Mouse (Mus musculus) CH12.LX (cell line): ENCODE data around the gene Tpcn1. TPM values are rescaled to one million over a fixed set of nuclear protein-coding genes. Genes with fewer than 3 reads are reported as not detected.
A peak's percentile ranks its signal among the peaks of the same experiment; 100 is the strongest.

ENCODE experiments used
- DNase-seq: peaks from one replicate; pipeline ENCODE4 v3.0.0-alpha.2; 2013; ENCODE audit errors: extremely low read depth
- H3K27ac ChIP-seq: 2 replicates; pipeline ENCODE4 v1.5.1; 2012; ENCODE audit warnings: low read depth, mild to moderate bottlenecking, control low read depth, moderate library complexity; ENCODE audit not compliant: insufficient read depth
- H3K27me3 ChIP-seq: replicated peaks from 2 replicates; pipeline ENCODE3; 2012; ENCODE audit warnings: inconsistent platforms
- H3K36me3 ChIP-seq, 2 experiments: replicated peaks in 1 of 2; 2 replicates each; pipeline versions ENCODE3 to v1.6.1; 2012; ENCODE audit warnings: inconsistent platforms in 1 of 2, low read length in 1 of 2, mild to moderate bottlenecking in 1 of 2, mixed read lengths in 1 of 2, moderate library complexity in 1 of 2; ENCODE audit not compliant: control insufficient read depth in 1 of 2, insufficient read depth in 1 of 2
- H3K4me1 ChIP-seq, 2 experiments: 2 replicates each; pipeline ENCODE4 v1.6.1; 2012; ENCODE audit warnings: inconsistent platforms in 1 of 2, moderate library complexity in 1 of 2; ENCODE audit not compliant: insufficient read depth in 2 of 2, control insufficient read depth in 1 of 2
- H3K4me2 ChIP-seq: 2 replicates; pipeline ENCODE4 v1.6.1; 2012; ENCODE audit warnings: low read depth, mild to moderate bottlenecking, control low read depth; ENCODE audit not compliant: poor library complexity, insufficient read depth, severe bottlenecking
- H3K4me3 ChIP-seq, 3 experiments: fragments of 150-350 bp in 1 of 3; sonication (generic) in 1 of 3; replicated peaks in 1 of 3; 2 replicates each; pipeline versions ENCODE3 to v1.5.1; 2011 to 2012; ENCODE audit warnings: low read depth in 2 of 3, low read length in 2 of 3, mild to moderate bottlenecking in 2 of 3, moderate library complexity in 2 of 3, control low read depth in 1 of 3, improper control_type of control experiment in 1 of 3, inconsistent platforms in 1 of 3, mixed read lengths in 1 of 3; ENCODE audit not compliant: poor library complexity in 1 of 3
- H3K79me2 ChIP-seq: replicated peaks from 2 replicates; pipeline ENCODE4 v1.6.1; 2012; ENCODE audit warnings: mild to moderate bottlenecking, moderate library complexity; ENCODE audit not compliant: control insufficient read depth, poor library complexity, insufficient read depth, severe bottlenecking; ENCODE audit errors: extremely low read depth
- H3K9ac ChIP-seq: 2 replicates; pipeline ENCODE4 v1.6.1; 2012; ENCODE audit warnings: low read depth, mild to moderate bottlenecking, control low read depth, moderate library complexity; ENCODE audit not compliant: insufficient read depth
- H3K9me3 ChIP-seq: replicated peaks from 2 replicates; pipeline ENCODE3; 2012; ENCODE audit warnings: low read length, inconsistent platforms, mixed read lengths
- CHD1 ChIP-seq: IDR thresholded peaks from 2 replicates; pipeline ENCODE4 v1.6.1; 2012; ENCODE audit warnings: low read depth, low read length, improper control_type of control experiment, inconsistent platforms
- CTCF ChIP-seq, 2 experiments: IDR thresholded peaks in 1 of 2; conservative IDR thresholded peaks in 1 of 2; 2 replicates each; pipeline ENCODE4 v1.5.1; 2011 to 2012; ENCODE audit warnings: low read depth in 2 of 2, low read length in 2 of 2, improper control_type of control experiment in 1 of 2, inconsistent platforms in 1 of 2, mild to moderate bottlenecking in 1 of 2, moderate library complexity in 1 of 2
- E2F4 ChIP-seq: IDR thresholded peaks from 2 replicates; pipeline ENCODE4 v1.6.1; 2011; ENCODE audit warnings: low read depth, low read length, improper control_type of control experiment; ENCODE audit not compliant: insufficient replicate concordance
- ELF1 ChIP-seq: IDR thresholded peaks from 2 replicates; pipeline ENCODE4 v1.6.1; 2014; ENCODE audit warnings: low read depth, mild to moderate bottlenecking, inconsistent platforms, low read length, improper control_type of control experiment
- EP300 ChIP-seq: IDR thresholded peaks from 2 replicates; pipeline ENCODE4 v1.6.1; 2011; ENCODE audit warnings: low read length, improper control_type of control experiment
- ETS1 ChIP-seq: conservative IDR thresholded peaks from 2 replicates; pipeline ENCODE4 v1.6.1; 2012; ENCODE audit warnings: low read depth, mild to moderate bottlenecking, inconsistent platforms, low read length, improper control_type of control experiment, moderate library complexity
- GABPA ChIP-seq: IDR thresholded peaks from 2 replicates; pipeline ENCODE4 v1.6.1; 2012; ENCODE audit warnings: low read depth, low read length, improper control_type of control experiment, inconsistent platforms; ENCODE audit not compliant: insufficient replicate concordance
- HCFC1 ChIP-seq: IDR thresholded peaks from 2 replicates; pipeline ENCODE4 v1.6.1; 2012; ENCODE audit warnings: low read depth, mild to moderate bottlenecking, inconsistent platforms, low read length, improper control_type of control experiment
- IRF4 ChIP-seq: IDR thresholded peaks from 2 replicates; pipeline ENCODE4 v1.6.1; 2014; ENCODE audit warnings: low read depth, mild to moderate bottlenecking, inconsistent platforms, low read length, improper control_type of control experiment
- JUN ChIP-seq: IDR thresholded peaks from 2 replicates; pipeline ENCODE4 v1.6.1; 2011; ENCODE audit warnings: low read depth, mild to moderate bottlenecking, low read length, improper control_type of control experiment, moderate library complexity; ENCODE audit not compliant: insufficient read depth
- JUND ChIP-seq: conservative IDR thresholded peaks from 2 replicates; pipeline ENCODE4 v1.6.1; 2011; ENCODE audit warnings: low read depth, low read length, improper control_type of control experiment
- KAT2A ChIP-seq: IDR thresholded peaks from 2 replicates; pipeline ENCODE4 v1.6.1; 2012; ENCODE audit warnings: low read length, improper control_type of control experiment, inconsistent platforms; ENCODE audit not compliant: insufficient replicate concordance
- MAX ChIP-seq: IDR thresholded peaks from 2 replicates; pipeline ENCODE4 v1.6.1; 2011; ENCODE audit warnings: low read length, improper control_type of control experiment
- MAZ ChIP-seq: IDR thresholded peaks from 2 replicates; pipeline ENCODE4 v1.6.1; 2012; ENCODE audit warnings: low read depth, mild to moderate bottlenecking, inconsistent platforms, low read length, improper control_type of control experiment, moderate library complexity
- MEF2A ChIP-seq: IDR thresholded peaks from 2 replicates; pipeline ENCODE4 v1.6.1; 2014; ENCODE audit warnings: low read depth, mild to moderate bottlenecking, inconsistent platforms, low read length, improper control_type of control experiment, borderline replicate concordance
- MXI1 ChIP-seq: IDR thresholded peaks from 2 replicates; pipeline ENCODE4 v1.6.1; 2011; ENCODE audit warnings: mild to moderate bottlenecking, low read depth, low read length, improper control_type of control experiment
- MYC ChIP-seq: IDR thresholded peaks from 2 replicates; pipeline ENCODE4 v1.6.1; 2011; ENCODE audit warnings: low read depth, mild to moderate bottlenecking, improper control_type of control experiment, low read length
- NRF1 ChIP-seq: IDR thresholded peaks from 2 replicates; pipeline ENCODE4 v1.6.1; 2014; ENCODE audit warnings: low read depth, mild to moderate bottlenecking, inconsistent platforms, low read length, improper control_type of control experiment, moderate library complexity
- PAX5 ChIP-seq: IDR thresholded peaks from 2 replicates; pipeline ENCODE4 v1.6.1; 2012; ENCODE audit warnings: low read length, inconsistent platforms, mixed read lengths
- TBP ChIP-seq: conservative IDR thresholded peaks from 2 replicates; pipeline ENCODE4 v1.6.1; 2011; ENCODE audit warnings: low read depth, low read length, improper control_type of control experiment
- TCF12 ChIP-seq: IDR thresholded peaks from 2 replicates; pipeline ENCODE4 v1.6.1; 2014; ENCODE audit warnings: low read depth, mild to moderate bottlenecking, inconsistent platforms, low read length, improper control_type of control experiment
- USF2 ChIP-seq: conservative IDR thresholded peaks from 2 replicates; pipeline ENCODE4 v1.6.1; 2011; ENCODE audit warnings: low read depth, low read length, improper control_type of control experiment
- ZC3H11A ChIP-seq: IDR thresholded peaks from 2 replicates; pipeline ENCODE4 v1.6.1; 2012; ENCODE audit warnings: low read depth, mild to moderate bottlenecking, inconsistent platforms, low read length, improper control_type of control experiment
- ZKSCAN1 ChIP-seq: IDR thresholded peaks from 2 replicates; pipeline ENCODE4 v1.6.1; 2012; ENCODE audit warnings: low read depth, inconsistent platforms, low read length, improper control_type of control experiment, borderline replicate concordance
- ZNF384 ChIP-seq: IDR thresholded peaks from 2 replicates; pipeline ENCODE4 v1.6.1; 2012; ENCODE audit warnings: low read depth, low read length, improper control_type of control experiment, inconsistent platforms
- dilution Hi-C: fragments of 300-500 bp; cut with MboI; formaldehyde crosslinking; loops from 2 replicates; pipeline ENCODE4 v1.14.3; 2020; ENCODE audit warnings: low sequenced_read_pairs; ENCODE audit not compliant: extremely low pct_unique_long_range_greater_than_20kb, extremely low pct_ligation_motif_present
- in situ Hi-C: fragments of 300-500 bp; cut with MboI; formaldehyde crosslinking; loops from 3 replicates; pipeline ENCODE4 v1.14.3; 2019; ENCODE audit warnings: low sequenced_read_pairs, low pct_ligation_motif_present, low pct_unique_long_range_greater_than_20kb, mixed read lengths
- polyA plus RNA-seq: library from polyadenylated mRNA; unstranded; fragments of >175 nt; gene quantifications from 2 replicates; pipeline ENCODE4 v1.2.1, GENCODE M21; 2012; ENCODE audit warnings: low read depth; ENCODE audit not compliant: insufficient read length
- total RNA-seq, 2 experiments: library from RNA; depleted of rRNA; stranded (reverse); fragments of 300-350 nt in 1 of 2; fragments of >200 nt in 1 of 2; gene quantifications; 2 replicates each; pipeline ENCODE4 v1.2.3; 2012 to 2014

Gene Tpcn1
- total and polyA plus RNA-seq, 3 experiments = 0.90 to 5.4 (median 2.2) TPM

GRCm38 (mm10) chr5:120493440-120493839 is 95.0 kb downstream of the Tpcn1 start:
- no peak overlapping the region for H3K4me2 ChIP-seq
- peaks cover 43 to 79% of the 10 kb centered on the region in 2 experiments for H3K36me3 ChIP-seq
- no peak overlapping the region for H3K27ac ChIP-seq
- TF ChIP-seq ZNF384 = no peak
- TF ChIP-seq MAX = no peak
- TF ChIP-seq ZKSCAN1 = no peak
- H3K9ac ChIP-seq = no peak overlapping the region
- H3K9me3 ChIP-seq = peaks cover 3% of the 10 kb centered on the region
- H3K79me2 ChIP-seq = no peaks in the 10 kb centered on the region
- H3K27me3 ChIP-seq = no peaks in the 10 kb centered on the region
- in situ Hi-C loops = no loop called here
- dilution Hi-C loops = no loop called here
- peaks cover 40 to 90% of the 10 kb centered on the region in 2 experiments for H3K4me1 ChIP-seq
- no peak for DNase-seq
- no peak overlapping the region for H3K4me3 ChIP-seq

- no peak overlapping the region for H3K4me3 ChIP-seq
- peaks cover 45 to 80% of the 10 kb centered on the region in 2 experiments for H3K36me3 ChIP-seq
- no peaks in the 10 kb centered on the region for H3K27me3 ChIP-seq
- no peak overlapping the region for H3K27ac ChIP-seq
- peaks cover 46 to 96% of the 10 kb centered on the region in 2 experiments for H3K4me1 ChIP-seq
- no peak overlapping the region for H3K9ac ChIP-seq
- in situ Hi-C loops = no loop called here
- peak; percentile 55 for DNase-seq
- no peak overlapping the region for H3K4me2 ChIP-seq
- peaks cover 3% of the 10 kb centered on the region for H3K9me3 ChIP-seq
- H3K79me2 ChIP-seq = no peaks in the 10 kb centered on the region
- peak; percentile 54; the same call in 1 of the 2 replicates for TF ChIP-seq NRF1
- peak in 1 of 2 experiments; percentile 30; a peak in 1 of 4 replicates for TF ChIP-seq CTCF (conservative IDR thresholded peaks at IDR 0.05 in 1 of 2, IDR thresholded peaks at IDR 0.05 in 1 of 2; ENCODE audit: low read depth in 2 of 2, low read length in 2 of 2)
- TF ChIP-seq MYC = no peak
- dilution Hi-C loops = no loop called here
Observed at GRCm38 (mm10) chr5:120492437-120492836, 96.0 kb downstream of the Tpcn1 start.

DNA sequence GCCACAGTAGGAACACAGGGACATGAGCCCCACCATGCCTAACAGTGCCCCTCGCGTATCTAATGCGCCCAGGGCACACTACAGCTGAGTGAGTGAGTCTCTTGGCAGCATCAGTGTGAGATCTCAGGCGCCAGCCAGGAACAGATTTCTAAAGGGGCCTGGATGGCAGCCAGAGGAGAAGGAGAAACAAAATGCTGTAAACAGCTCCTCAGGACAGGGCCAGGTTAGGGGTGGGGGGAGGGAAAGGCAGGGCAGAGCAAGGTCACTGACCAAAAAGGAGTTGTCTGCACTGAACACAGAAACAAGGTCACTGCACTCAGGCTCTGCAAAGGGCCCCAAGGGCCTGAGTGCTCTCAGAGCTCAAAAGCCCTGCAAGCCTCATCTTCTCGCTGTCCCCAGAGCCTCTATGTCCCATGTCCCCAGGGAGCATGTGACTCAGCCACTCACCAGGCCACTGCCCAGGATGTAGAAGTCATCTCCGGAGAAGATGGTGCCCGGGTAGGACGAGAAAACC is 97.7 kb downstream of the Tpcn1 start:
- Histone ChIP-seq H3K4me1 (peaks cover 51 to 97% of the 10 kb centered on the region in 2 experiments), H3K4me2 (no peak overlapping the region), H3K27ac (peak overlapping the region; percentile 58), H3K79me2 (no peaks in the 10 kb centered on the region), H3K4me3 (no peak overlapping the region), H3K9ac (no peak overlapping the region), H3K36me3 (peaks cover 59 to 84% of the 10 kb centered on the region in 2 experiments), H3K27me3 (no peaks in the 10 kb centered on the region), H3K9me3 (peaks cover 3% of the 10 kb centered on the region)
- dilution Hi-C loops (no loop called here), in situ Hi-C loops (no loop called here)
- peak; percentile 87 for DNase-seq
- TF ChIP-seq MXI1 (no peak; the same call in 1 of the 2 replicates), ZC3H11A (no peak), MAZ (no peak), JUN (no peak), EP300 (peak; percentile 58), HCFC1 (no peak), JUND (no peak), GABPA (no peak), IRF4 (peak; percentile 81), CHD1 (no peak), ELF1 (no peak), NRF1 (no peak), ETS1 (peak; percentile 81), ZNF384 (no peak), MEF2A (peak; percentile 56; the same call in 1 of the 2 replicates), TBP (no peak), PAX5 (no peak), TCF12 (no peak), E2F4 (no peak), MYC (no peak), USF2 (no peak), KAT2A (peak; percentile 50; the same call in 1 of the 2 replicates)
